Mouse (Mus musculus): ENCODE results near the gene Pfn3.
"Not testable (repeated sequence)": the region's sequence is repeated elsewhere in the genome, so short reads cannot be mapped to it uniquely, and the experiment has no call there.

Gene Pfn3

DNA sequence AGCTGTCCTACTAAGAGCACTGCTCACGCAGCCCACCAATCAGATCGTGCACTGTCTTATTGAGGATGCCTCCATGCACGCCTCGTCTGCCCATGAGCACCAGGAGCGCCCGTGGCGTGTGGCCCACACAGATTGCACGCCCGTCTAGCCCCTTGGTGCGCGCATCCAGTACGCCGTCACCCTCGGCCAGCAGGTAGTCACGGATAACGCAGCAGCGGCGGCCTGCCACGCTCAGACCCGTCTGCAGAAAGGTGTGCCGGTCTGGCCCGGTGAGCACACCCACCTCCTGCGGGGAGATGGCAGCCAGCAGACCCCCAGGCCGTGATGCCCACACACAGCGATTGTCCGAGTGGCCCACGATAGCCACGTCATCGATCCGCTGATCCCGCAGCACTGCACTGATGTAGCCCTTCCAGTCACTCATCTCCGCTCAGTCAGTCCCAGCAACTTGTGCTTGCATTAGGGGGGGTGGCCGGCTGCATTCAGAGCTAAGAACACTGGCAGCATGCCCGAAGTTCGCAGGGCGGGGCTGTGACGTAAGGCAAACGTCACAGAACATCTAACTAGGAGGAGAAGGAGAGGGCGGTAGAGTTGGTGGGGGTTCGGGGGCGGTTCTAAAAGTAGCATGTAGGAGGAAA, at the start of gene Pfn3:
Gene Pfn3, minus strand, starts transcription at position 490 of the 638 bp plus-strand sequence.
- DNase-seq (ENCODE audit: low read depth, low spot score) = no peak

DNA sequence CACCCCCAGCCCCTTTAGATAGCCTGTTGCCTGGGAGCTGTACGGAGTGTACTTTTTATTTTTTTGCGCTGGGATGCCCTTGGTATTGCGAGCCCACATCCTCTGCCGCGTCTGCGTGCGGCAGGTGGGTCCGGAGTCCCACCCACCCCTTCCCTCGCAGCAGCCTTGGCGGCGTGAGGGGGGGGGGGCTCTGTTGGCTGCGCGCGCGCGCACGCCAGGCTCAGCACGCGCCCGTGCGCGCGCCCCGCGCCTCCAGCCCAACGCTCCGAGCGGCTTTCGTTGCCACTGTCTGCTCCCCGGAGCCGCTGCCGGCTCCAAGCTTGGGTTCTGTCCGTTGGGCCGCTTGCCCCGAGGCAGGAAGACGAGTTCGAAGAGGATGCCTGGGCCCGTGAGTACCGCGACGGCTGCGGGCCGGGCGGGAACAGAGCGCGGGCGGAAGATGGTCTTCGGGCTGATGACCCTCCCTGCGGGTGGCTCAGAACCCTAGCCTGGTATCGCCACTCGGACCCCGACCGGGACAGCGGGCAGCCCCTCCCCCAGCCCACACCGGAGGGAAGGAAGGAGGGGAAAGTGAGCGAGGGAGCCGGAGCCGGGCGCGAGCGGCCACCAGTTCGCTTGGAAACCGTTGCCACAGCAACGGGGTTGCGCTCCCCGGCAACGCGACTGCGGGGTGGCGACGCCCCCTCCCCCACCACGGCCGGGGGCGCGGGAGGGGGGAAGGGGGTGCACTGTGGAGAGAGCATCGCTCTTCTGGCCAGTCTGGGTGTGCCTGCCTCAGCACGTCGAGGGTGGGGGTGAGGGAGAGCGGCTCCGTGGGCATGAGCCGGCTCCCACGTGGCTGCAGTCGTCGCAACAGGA, 49.2 kb upstream of the Pfn3 start, which contains the start of gene Prr7:
Gene Prr7, plus strand, starts transcription at position 241 of the 858 bp plus-strand sequence.
- no peak for DNase-seq (ENCODE audit: low read depth, low spot score)

DNA sequence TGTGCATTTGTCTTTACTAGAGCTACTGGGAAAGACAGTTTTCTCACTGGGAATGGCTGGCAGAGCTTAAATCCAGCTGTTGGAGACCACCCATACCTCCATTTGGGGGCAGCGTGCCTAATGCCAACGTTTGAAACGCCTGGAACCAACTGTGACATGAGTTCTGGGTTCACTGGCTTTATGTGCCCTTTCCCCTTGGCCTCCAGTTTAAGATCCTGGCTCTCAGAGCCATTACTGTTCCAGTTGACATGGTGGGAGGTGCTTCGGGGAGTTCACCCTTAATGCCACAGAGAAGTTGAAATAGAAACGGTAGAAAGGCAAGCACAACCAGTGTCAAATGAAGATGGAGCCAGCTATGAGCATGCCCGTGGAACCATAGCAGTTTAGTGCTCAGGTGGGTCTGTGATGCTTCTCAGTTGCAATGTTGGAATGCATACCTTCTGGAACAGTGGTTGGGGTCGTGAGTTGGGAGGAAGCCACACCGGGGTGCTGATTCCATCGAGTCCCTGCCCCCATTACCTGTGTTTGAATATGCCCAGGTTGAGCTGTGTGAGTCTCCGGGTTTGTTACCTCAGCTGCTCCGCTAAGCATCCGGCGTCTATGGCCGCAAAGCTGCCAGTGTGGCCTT, 48.5 kb upstream of the Pfn3 start:
- no peak for DNase-seq (ENCODE audit: low read depth, low spot score)

DNA sequence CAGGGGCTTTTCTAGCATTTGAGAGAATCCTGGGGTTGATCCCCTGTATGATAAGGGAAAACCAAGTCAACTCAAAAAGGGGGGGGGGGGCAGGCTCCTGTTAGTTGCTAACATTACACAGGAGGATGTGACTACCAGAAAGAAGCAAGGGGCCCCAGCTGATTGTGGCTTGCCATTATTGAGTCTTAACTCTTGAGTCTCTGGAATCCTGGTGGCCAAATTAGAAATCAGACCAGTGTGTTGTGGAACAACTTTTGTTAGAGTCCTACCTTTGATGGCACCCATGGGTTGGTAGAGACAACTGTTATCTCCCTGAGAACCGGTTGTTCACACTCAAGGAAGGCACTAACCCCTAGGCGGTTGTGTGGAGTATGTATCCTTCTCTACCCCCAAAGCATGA, 47.9 kb upstream of the Pfn3 start:
- no peak for DNase-seq (ENCODE audit: low read depth, low spot score)

DNA sequence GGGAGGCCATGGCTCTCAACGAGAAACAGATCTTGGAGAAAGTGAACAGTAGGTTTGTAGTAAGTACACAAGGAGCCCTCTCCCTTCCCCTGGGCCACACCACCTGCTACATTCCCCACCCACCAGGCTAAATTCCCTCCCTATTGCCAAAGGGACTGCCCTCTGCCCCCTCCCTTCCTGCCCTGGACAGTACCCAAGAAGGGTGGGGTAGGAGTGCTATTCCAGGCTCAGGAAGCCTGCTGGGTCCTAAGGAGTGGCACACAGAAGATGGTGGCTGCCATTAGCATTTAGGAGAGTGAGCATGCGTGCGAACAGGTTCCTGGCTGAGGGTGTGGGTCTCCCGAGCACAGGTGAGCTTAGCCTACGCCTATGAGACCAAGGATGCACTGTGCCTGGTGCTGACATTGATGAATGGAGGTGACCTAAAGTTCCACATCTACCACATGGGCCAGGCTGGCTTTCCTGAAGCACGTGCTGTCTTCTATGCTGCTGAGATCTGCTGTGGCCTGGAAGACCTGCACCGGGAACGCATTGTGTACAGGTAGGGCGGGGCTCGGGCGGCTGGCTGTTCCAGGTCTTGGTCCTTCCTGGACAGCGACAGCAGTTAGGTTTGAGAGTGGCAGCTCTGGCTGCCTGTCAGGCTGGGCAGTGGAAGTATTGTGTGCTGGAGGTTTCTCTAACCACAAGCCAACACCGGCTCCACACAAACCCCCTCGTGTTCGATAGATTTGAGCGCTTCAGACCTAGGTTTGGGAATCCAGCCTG, 36.9 kb upstream of the Pfn3 start:
- DNase-seq (ENCODE audit: low read depth, low spot score) = no peak

DNA sequence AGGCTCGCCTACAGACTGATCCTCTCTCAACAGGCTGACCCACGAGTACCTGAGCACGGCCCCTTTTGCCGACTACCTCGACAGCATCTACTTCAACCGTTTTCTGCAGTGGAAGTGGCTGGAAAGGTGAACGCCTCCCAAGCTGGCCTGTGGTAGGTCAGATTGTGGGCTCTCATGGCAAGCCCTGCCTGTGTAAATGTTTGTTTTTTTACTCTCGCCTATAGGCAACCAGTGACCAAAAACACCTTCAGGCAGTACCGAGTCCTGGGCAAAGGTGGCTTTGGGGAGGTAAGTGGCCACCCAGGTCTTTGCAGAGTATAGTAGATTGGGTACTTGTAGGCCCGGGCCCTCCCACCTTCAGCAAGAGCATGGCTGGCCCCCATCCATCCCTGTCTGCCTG, 36.3 kb upstream of the Pfn3 start:
- no peak for DNase-seq (ENCODE audit: low read depth, low spot score)

DNA sequence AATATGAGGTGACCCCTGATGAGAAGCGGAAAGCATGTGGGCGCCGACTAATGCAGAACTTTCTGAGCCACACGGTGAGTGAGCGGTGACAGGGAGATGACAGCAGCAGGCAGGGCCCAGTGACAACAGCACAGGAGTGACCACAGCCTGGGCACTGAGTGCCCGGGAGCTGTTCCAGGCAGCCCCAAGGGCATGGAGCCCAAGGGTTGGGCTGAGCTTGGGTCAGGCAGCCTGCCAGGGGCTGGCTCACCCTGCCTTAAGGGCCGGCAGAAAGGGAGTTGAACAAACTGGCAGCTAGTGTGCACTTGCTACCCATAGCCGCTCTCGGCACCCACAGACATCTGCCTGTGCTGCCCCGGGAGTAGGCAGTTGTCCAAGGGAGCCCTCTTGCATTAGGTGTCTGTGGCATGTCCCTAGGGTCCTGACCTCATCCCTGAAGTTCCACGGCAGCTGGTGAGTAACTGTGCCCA, 35.5 kb upstream of the Pfn3 start:
- DNase-seq (ENCODE audit: low read depth, low spot score) = no peak

DNA sequence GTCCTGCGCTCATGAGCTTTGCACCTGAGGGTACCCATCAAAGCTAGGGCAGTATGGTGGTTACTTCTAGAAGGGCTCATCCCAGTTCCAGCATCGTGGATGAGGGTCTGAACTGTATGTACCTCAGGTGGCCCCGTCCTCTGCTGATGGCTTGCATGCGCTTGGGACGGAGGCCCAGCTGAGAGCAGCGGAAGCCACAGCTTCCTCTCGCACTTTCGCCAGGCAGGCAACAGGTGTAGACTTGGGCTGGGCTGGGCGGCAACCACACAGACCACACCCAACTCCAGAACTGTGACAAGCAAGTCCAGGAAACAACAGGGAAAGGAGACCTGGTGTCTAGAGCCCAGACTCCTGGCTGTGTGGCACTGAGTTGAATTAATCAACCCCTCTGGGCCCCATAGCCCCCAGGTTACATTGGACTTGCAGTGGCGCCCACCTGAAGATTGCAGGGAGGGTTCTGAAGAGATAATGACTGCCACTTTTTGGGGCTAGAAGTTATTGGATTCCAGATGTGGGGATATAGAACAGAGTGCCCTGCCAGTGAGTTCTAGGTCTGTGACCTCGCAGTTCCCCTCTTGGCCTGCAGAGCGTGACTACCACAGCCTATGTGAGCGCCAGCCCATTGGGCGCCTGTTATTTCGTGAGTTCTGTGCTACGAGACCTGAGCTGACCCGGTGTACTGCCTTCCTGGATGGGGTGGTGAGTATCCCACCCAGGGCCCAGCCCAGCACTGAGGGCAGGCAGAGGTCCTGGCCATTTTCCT, 34.8 kb upstream of the Pfn3 start:
- DNase-seq (ENCODE audit: low read depth, low spot score) = no peak

DNA sequence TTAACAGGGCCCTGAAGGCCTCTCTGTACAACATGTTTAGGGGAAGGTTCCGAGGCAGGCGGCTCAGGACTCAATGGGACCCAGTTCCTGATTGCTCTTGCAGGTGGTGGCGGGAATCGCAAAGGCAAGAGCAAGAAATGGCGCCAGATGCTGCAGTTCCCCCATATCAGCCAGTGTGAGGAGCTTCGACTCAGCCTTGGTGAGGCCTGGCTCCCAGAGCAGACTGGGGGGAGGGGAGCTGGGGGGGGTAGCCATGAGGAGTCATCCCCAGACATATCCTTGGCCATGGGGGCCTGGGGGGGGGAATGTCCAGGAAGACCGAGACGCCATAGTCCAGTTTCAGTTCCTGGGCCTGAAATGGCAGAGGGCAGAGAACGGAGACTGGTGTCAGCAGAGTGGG, 34.2 kb upstream of the Pfn3 start:
- DNase-seq (ENCODE audit: low read depth, low spot score) = no peak

DNA sequence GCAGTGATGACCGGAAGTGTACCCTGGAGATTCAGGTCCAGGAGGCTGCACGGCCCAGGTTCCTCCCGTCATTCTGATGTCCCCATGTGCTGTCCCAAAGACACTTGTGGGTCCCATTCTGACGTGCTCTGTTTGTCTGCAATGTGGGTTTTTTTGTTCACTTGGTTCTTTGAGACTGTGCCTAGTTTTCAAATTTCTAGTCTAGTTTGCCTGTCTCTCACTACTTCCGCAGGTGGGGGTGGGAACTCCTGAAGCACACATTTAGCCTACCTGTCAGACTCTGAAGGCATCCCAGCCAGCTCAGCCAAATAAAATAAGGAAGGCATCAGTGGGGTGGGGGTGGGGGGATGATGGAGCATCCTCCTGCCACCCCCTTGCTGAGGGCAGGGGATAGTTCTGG, 33.1 kb upstream of the Pfn3 start:
- DNase-seq (ENCODE audit: low read depth, low spot score) = no peak

DNA sequence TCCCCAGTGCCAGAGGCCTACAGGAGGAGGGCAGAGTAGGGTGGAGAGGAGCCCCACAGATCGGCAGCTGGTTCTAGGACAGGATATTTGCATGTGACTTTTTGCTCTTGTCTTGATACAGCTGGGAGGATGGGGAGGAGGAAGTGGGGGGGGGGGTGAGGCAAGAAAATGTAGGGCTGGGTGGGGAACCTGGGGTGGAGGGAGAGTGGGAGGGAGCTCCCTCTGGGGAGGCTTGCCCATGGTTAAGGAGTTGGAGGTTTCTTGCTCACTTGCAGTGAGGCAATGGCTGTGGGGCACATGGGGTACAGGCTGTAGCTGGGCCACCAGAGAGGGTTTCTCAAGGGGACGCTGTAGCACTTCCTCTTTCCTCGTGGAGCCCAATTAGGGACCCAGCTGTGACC, 32.5 kb upstream of the Pfn3 start:
- DNase-seq (ENCODE audit: low read depth, low spot score) = no peak

DNA sequence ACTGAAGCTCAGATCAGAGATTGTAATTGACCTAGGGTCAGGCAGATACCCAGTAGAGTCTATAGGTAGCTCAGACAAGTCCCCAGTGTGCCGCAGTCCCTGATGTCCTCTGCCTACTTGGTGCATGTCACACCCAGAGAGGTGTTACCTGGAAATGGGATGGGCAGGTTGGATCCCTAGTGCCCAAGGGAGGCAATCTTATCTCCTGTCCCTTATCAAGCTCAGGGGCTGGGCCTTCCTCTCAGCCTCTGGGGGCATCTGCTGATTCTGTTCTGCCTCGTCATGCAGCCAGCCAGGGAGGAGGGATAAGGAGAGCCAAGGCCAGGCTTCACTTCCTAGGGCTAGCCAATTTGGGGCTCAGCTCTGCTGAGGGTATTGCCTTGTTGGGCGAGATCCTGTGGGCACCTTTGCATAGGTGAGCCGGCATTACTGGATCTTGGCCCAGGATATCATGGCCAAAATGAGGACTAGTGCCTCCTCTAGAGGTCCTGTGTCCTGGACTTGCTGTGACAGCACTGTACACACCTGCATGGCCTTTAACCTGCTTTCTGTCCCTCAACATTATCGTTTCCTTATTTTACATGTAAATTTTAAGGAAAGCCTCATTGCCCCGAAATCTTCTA, 31.6 kb upstream of the Pfn3 start:
- DNase-seq (ENCODE audit: low read depth, low spot score) = peak; percentile 76

DNA sequence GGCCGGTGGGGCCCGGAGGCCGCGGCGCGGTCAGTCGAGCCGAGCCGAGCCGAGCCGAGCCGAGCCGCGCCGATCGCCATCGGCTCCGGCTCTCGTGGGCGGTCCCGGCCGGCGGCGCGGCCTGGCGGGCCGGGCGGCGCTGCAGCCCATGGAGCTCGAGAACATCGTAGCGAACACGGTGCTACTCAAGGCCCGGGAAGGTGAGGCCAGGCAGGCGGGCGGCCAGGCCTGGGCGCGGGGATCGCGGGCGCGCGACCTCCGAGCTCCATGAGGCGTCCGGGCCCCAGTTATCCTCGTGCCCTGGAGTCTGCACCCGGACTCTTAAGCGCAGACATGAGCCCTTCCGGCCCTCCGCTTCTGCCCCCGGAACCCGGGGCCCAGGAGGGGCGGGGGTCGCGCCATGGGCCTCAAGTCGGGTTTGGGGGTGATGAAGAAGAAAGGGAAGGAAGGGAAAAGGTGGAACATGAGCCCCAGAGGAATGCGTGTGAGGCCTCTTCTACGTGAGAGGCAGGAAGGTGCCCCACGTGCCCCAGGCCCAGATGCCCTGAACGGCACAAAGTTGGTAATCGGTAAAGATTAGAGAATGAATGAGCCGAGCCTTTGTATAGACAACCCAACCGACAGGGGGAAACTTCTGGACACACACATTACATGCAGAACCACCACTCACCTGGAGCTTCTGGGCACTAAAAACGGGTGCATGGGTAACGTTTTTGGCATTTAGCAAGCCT, 30.5 kb upstream of the Pfn3 start:
- DNase-seq (ENCODE audit: low read depth, low spot score) = peak; percentile 42

DNA sequence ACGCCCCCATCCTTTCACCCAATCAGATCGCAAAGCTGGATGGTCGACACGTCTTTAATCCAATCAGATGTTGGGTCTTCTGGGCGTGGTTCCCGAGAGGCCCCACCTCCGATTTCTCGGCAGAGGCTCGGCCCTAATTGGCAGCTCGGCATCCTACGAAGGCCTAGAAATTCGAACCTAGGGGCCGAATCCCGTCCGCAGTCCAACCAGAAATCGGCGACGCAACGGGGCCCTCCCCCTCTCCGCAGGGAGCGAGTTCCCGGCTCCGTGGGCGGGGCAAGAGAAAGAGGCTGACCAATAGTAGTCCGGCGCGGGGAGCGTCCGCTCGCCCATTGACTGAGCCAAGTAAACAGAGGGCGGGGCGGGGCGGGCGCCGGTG, 29.9 kb upstream of the Pfn3 start, which contains the start of gene Grk6:
Gene Grk6, plus strand, starts transcription at position 136 of the 379 bp plus-strand sequence.
- DNase-seq (ENCODE audit: low read depth, low spot score) = peak; percentile 99

DNA sequence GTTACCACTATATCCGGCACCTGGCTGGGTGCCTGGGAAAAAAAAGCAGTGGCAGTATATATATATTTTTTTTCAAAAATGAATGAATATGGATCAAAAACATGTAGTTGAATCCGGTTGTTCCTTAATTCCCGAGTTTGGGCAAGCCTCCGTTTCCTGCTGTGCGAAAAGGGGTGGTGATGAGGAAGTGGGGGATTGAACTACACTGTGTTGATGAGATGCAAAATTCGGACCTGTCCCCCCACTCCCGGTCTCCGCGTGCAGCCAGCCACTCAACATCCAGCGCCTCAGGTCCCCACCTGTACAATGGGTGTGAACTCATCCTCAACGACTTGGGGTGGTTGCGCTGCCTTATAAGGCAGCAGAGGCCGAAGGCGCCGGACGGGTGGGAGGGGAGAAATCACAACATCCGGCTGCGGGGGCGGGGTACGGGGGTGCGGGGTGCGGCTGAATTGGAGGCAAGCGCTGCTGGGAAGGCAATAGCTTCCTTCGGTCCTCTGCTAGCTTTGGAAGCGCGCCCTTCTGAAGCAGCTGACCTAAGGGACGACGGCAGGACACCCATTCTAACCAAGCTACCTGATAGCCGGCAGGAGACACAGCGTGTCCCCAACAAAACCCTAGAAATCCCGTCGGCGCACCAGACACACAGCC, 29.4 kb upstream of the Pfn3 start:
- DNase-seq (ENCODE audit: low read depth, low spot score) = no peak

DNA sequence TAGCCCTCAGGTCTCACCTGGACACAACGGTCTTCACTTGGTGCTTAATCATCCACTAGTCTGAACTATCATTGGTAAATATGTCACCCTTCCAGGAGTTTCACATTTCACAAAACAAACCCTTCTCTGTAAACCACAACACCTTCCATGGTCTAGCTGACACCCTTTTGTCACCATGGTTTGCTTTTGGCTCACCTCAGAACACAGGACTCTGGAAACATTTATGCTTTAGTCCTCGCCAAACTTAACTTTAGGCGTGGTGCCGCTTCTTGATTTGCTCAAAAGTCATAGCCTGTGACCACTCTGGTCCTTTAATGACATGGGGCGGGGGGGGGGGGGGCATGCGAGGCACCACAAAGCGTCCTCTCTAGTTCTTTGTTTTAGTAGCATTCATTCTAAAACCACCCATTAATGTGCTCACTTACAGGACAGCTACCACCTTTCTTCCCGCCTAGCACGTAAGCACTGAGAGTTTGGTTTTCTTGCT, 28.8 kb upstream of the Pfn3 start:
- DNase-seq (ENCODE audit: low read depth, low spot score) = no peak

DNA sequence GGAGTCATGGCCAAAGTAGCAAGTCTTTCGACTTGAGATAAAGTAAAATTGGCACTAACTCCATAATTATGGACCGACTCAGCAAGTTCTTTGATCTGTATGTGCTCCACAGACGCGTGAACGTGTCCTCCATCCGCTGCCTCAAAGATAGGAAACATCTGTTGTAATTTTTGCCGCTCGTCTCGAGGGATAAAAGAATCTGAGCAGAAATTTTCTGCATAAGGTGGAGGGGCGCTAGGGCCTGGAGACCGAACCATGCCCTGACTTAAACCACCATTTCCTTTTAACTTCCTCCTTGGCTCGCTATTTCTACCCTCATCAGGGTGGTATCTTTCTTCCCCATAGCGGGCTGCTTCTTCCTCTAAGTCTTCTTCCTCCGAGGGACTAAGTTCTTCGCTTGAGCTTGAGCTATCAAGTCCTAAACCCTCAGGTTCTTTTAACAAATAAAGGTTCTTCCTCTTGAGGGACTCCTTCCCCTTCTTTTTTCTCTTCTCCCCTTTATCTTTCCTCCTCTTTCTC, 22.1 kb upstream of the Pfn3 start:
- DNase-seq (ENCODE audit: low read depth, low spot score) = not testable (repeated sequence)

DNA sequence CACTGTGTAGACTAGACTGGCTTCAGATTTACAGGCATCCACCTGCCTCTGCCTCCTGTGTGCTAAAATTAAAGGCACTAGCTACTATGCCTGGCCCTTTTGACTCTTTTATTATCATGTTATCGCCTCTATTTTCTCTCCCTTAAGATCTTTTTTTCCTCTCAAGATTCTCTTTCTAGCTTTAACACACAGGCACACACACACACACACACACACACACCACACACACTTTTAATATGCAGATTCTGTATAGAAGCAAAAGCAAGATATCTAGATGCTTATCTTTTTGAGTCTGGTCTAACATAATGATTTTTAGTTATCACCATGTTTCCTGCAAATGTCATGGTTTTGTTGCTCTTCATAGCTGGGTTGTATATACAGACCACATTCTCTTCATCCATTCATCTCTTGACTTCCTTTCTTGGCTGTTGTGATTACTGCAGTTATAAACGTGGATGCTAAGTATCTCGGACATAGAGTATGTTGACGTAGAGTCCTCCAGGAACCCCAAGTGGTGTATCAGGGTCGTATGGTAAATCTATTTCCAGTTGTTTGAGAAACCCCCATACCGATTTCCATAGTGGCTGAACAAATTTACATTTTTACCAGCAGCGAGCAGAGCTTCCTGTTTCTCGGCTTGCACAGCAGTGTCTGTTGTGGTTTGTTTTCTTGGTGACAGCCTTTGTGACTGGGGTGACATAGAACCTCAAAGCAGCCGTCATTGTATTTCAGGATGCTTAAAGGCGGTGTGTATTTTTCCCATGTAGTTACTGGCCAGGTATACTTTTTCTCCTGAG, 17.1 kb upstream of the Pfn3 start:
- no peak for DNase-seq (ENCODE audit: low read depth, low spot score)
